8 mouse cellular contexts compared by ENCODE assay signal in the genomic region with DNA sequence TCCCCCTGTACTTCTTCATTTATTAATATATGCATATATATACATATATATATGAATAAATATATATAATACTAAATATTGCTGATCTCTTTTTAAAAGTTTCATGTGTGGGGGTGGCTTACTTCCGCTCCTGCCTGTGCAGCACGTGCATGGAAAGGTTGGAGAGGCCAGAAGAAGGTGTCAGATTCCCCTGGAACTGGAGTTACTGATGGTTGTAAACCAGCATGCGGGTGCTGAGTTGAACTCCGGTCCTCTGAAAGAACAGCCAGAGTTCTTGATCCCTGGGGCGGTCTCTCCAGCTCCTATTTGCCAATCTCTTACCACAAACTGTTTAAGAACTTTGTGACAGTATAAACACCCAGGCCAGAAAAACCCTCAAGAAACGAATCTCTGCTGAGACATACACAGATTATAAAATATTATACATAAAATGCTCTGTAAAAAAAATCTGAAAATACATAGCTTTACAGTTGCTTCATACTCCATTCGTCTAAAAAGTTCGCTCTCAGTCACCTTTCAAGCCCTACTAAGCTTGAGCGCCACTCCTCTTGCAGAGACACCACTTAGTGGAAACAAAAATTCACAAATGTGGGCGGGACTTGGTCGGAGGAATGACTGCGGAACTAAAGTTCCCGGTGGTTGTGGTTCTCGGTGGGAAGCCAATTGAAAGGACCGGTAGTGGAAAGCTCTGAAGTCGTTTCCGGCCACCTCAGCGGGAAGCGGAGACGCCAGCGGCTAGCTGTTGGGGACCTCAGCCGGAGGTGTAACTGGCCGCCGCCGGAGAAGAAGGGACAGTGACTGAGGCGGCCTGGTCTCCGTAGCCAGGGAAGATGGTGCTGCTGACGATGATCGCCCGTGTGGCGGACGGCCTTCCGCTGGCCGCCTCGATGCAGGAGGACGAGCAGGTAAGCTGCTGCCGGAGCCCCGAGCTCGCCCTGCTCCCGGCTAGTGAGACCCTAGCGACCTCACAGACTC. TPM values are rescaled to one million over a fixed set of nuclear protein-coding genes. Genes with fewer than 3 reads are reported as not detected.
DNase-seq lines count a peak whose midpoint lies in the region; ATAC-seq lines count a peak whose summit lies in the region.

A gene (plus strand): TSS at position 675 of the 975 bp plus-strand sequence.

- DNase-seq in adipocyte (ENCODE audit: low spot score), result peak; percentile 94
- peak; percentile 91 for DNase-seq in embryo, embryonic 10 days (ENCODE audit: low spot score)
- DNase-seq in gastrocnemius, postnatal 10 days, result peak; percentile 79
- peak; percentile 96 for DNase-seq in induced T-regulatory cell, adult 2 months (ENCODE audit: low read depth)
- DNase-seq in left cerebral cortex, adult 9 months (ENCODE audit: low spot score in 2 of 2), result peak; percentile 59 to 93
- DNase-seq in right cerebral cortex, postnatal 14 days, result peak; percentile 84
- DNase-seq in urinary bladder, postnatal 36 days (ENCODE audit: low spot score in 2 of 2), result peak; percentile 87

- ATAC-seq in megakaryocyte progenitor cell, adult 5-6 weeks (replicated peaks; ENCODE audit: poor library complexity), result peak; percentile 99

RNA-seq across cellular contexts. Expression of the gene that starts here (rescaled TPM):
- total RNA-seq in gastrocnemius, postnatal 10 days (2021), result 10 to 100 TPM; 38.8 to 42.7 TPM
- total RNA-seq in megakaryocyte progenitor cell, adult 5-6 weeks (2015), result 108 and 136 TPM in 2 replicates
- 71.6 and 83.0 TPM in 2 replicates for total RNA-seq in megakaryocyte progenitor cell, adult 5-6 weeks (2017)

Comparison
In these comparisons a context has a peak if more than half of its experiments do, and no peak if none do; other contexts are left out.
1. Peak in every context shown above with its lines: DNase-seq and ATAC-seq.